Mouse (Mus musculus) neural tube, embryonic 12.5 days (tissue): ENCODE measurements around the gene Fancd2. TPM values are rescaled to one million over a fixed set of nuclear protein-coding genes. Genes with fewer than 3 reads are reported as not detected.

ENCODE experiments used
- microRNA-seq: library from miRNA; unstranded; fragments of <30 nt; microRNA quantifications from one replicate; pipeline ENCODE4, GENCODE M21; 2017
- polyA plus RNA-seq: library from polyadenylated mRNA; unstranded; fragments of >200 nt; fragmentation: Nextera tagmentation; extraction: Ambion mirVana; gene quantifications from 2 replicates; pipeline ENCODE4 v1.2.1, GENCODE M21; 2016

Gene Fancd2
- polyA plus RNA-seq, 1 experiment from 2014 or later: 8.4 TPM

Small RNA genes lying within 50 kb of the gene (microRNA-seq; reads per million reads assigned to microRNA genes)
- not detected for gene Gm23365

Other genes starting within 250 kb of the Fancd2 start
- 0.55 and 0.56 TPM in 2 replicates for gene Cpne9, start 249.4 kb upstream of the Fancd2 start, polyA plus RNA-seq
- 24.9 and 29.9 TPM in 2 replicates for gene Brpf1, start 224.5 kb upstream of the Fancd2 start, polyA plus RNA-seq
- gene Ogg1, start 204.7 kb upstream of the Fancd2 start, polyA plus RNA-seq: 12.6 and 14.3 TPM in 2 replicates
- gene Camk1, start 187.7 kb upstream of the Fancd2 start, polyA plus RNA-seq: 61.9 and 63.6 TPM in 2 replicates
- gene Tada3, start 153.8 kb upstream of the Fancd2 start, polyA plus RNA-seq: 62.4 and 64.4 TPM in 2 replicates
- gene Arpc4, start 153.6 kb upstream of the Fancd2 start, polyA plus RNA-seq: 352 and 393 TPM in 2 replicates
- gene Ttll3, start 142.4 kb upstream of the Fancd2 start, polyA plus RNA-seq: 5.6 and 7.1 TPM in 2 replicates
- gene Rpusd3, start 112.3 kb upstream of the Fancd2 start, polyA plus RNA-seq: 18.7 and 29.3 TPM in 2 replicates
- not detected in 2 replicates for gene Cidec, start 95.9 kb upstream of the Fancd2 start, polyA plus RNA-seq
- 78.0 and 81.3 TPM in 2 replicates for gene Jagn1, start 89.1 kb upstream of the Fancd2 start, polyA plus RNA-seq
- gene Il17re, start 73.2 kb upstream of the Fancd2 start, polyA plus RNA-seq: 0.73 and 1.6 TPM in 2 replicates
- gene Il17rc, start 60.3 kb upstream of the Fancd2 start, polyA plus RNA-seq: 2.4 and 3.0 TPM in 2 replicates
- 58.0 and 62.5 TPM in 2 replicates for gene Creld1, start 48.4 kb upstream of the Fancd2 start, polyA plus RNA-seq
- gene Prrt3, start 29.8 kb upstream of the Fancd2 start, polyA plus RNA-seq: 2.6 TPM in 2 replicates
- 90.2 and 91.2 TPM in 2 replicates for gene Emc3, start within 50 bp of the Fancd2 start, polyA plus RNA-seq
- 0.19 TPM in 1 of 2 replicates, not detected in the other for gene Fancd2os, start 69.0 kb downstream of the Fancd2 start, polyA plus RNA-seq
- 206 and 219 TPM in 2 replicates for gene Brk1, start 73.1 kb downstream of the Fancd2 start, polyA plus RNA-seq
- 64.8 and 65.3 TPM in 2 replicates for gene Vhl, start 92.3 kb downstream of the Fancd2 start, polyA plus RNA-seq
- gene Irak2, start 106.8 kb downstream of the Fancd2 start, polyA plus RNA-seq: 3.1 and 4.1 TPM in 2 replicates
- 0.66 and 1.1 TPM in 2 replicates for gene Tatdn2, start 165.4 kb downstream of the Fancd2 start, polyA plus RNA-seq
- 0.57 TPM in 1 of 2 replicates, not detected in the other for gene Ghrl, start 188.2 kb downstream of the Fancd2 start, polyA plus RNA-seq
- gene Sec13, start 209.1 kb downstream of the Fancd2 start, polyA plus RNA-seq: 244 and 251 TPM in 2 replicates